Mouse (Mus musculus): ENCODE measurements around the gene Polr2c.
A peak's percentile ranks its signal among the peaks of the same experiment; 100 is the strongest.
"Not testable (repeated sequence)": the region's sequence is repeated elsewhere in the genome, so short reads cannot be mapped to it uniquely, and the experiment has no call there.

The Polr2c gene

DNA sequence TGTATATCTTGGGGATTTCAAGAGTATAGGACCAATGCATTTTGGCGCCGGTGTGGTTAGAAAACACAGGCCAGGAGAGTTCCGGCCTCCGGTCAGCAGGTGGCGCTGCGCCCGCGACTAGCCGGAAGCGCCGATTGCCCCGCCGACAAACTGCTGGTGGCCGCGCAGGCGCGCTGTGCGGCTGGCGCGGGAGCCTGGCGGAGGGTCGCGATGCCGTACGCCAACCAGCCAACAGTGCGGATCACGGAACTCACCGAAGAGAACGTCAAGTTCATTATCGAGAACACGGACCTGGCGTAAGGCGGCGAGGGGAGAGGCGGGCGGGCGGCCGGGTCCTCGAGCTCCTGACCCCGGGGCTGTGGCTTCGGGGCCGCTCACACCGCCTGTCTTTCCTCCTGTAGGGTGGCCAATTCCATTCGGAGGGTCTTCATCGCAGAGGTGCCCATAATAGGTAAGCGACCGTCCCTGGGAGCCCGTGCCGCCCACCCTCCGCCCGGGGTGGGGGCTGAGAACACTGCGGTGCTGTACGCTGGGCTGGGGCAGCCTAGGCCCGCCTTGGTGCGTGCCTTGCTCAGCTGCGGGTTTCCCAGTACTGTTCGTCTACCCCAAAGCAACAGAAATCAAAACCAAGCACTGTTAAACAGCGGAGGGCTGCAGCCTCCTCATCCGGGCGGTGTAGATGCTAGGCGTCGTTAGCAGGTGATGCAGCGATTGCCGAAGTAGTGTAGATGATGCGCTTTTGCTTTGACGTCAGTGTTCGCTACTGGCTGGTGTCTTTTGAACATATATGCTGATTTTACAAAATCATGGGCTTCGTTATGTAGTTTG lies at the start of gene Polr2c:
TSS of gene Polr2c (plus strand) at position 105 of the 828 bp plus-strand sequence.
- peak; percentile 90 for DNase-seq

DNA sequence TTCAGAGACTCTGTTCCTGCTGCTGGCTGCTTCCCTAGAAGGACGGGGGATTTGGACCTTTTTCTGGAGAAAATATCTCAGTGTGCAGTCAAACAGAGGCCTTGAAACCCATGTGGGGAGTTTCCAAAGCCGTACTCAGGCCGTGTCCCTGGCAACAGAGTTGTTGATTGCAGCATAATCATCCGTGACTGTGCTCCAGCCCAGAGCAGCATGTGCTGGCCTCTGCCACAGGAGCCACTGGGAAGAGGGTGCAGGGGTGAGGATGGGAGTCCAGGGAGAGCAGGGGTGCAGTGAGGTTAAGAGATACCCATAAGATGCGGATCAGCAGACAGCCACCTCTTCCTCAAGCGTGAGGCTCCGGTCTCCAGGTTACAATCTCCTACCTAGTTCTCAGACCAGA lies 49.7 kb upstream of the Polr2c start:
- no peak for DNase-seq

DNA sequence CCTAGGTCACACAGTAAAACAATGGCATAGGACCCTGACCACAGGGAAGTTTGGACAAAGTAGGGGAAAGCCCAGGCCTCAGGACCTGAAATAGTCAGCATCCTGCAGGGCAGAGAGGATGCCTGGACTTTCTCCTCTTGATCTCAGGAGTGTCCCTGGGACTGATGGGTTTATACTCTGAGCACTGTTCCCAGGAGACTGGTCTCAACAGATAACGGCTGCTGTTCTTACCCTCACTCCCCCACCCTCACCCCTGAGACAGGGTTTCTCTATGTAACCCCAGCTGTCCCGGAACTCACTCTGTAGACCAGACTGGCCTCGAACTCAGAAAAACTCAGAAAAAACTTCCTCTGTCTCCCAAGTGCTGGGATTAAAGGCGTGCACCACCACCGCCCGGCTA lies 48.9 kb upstream of the Polr2c start:
- DNase-seq: no peak

DNA sequence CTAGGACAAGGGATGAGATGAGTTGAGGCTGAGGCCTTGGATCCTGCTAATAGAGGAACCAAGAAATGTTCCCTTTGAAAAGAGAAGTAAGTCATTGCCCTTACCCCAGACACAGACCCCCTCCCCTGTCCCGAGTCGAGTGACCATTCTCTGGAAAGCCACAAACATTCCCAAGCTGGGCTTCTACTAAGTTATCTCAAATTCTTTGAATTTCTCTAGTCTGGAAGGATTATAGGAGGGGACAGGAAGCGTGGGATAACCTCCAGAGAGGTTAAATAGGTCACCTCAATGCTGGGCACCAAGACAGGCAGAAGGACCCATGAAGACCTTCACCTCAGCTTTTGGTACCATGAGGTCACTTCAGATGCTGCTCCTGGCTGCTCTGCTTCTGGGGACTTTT lies 47.1 kb upstream of the Polr2c start, which contains the start of gene Ccl17:
TSS of gene Ccl17 (plus strand) at position 301 of the 400 bp plus-strand sequence.
- DNase-seq: no peak

DNA sequence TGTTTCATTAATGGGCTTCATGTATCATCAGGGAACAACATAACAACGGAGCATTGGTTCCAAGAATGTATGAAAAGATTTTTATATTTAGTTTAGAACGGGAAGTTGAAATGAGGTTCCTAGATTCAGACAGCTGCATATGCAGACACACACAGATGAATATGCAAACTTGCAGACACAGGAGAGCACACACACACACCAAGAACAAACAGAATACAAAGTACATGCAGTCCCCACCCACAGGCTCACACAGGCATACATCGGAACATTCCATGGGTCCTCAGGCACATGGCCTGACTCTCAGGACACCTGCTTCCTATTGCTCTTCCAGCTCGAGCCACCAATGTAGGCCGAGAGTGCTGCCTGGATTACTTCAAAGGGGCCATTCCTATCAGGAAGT lies 46.4 kb upstream of the Polr2c start:
- no peak for DNase-seq

DNA sequence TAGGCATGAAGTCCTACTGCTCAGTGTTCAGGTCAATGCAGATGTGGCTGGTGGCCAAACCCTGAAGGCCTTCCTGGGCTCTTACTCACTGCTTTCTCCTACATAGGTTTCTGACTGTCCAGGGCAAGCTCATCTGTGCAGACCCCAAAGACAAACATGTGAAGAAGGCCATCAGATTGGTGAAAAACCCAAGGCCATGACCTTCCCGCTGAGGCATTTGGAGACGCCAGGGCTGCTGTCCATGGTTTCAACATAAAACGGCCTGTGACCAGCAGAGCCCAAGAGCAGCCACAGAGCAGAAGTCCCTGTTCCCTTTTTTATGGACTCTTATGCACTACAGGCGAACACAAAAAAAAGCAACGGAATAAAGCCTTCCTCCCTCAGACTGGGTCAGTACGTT lies 45.6 kb upstream of the Polr2c start:
- no peak for DNase-seq

DNA sequence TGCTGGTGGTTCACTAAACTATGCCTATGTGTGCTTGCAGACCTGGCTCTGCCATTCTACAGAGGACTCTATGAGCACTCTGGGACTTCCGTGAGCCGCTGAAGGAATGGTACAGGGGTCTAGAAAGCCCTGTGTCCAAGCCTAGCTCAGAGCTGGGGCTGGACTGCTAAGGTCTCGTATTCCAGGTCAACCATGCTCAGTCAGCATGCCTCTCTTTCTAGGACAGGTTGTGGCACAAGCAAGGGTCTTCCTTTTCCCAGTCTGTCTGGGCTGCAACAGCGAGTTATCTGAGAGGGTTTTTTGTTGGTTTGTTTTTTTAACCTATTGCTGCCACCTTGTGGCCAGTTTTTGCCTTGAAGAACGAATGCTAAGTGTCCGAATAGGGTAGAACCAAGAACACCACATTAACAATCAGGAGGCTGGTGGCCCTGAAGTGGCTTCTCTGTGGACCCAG lies 44.6 kb upstream of the Polr2c start:
- peak; percentile 92 for DNase-seq

DNA sequence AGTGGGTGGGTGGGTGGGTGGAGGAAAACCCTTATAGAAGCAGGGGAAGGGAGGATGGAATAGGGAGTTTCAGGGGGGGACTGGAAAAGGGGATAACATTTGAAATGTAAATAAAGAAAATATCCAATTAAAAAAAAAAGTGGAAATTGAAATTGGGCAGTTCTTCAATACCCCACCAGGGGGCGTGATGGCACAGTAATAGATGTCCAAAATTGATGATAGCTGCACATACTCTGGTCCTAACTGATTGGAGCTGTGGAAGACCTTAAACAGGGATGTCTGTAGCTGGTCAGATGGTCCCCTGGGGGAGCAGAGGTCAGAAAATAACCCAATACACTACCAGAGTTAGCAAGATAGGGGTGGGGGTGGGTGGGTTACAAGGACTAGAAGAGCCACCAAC lies 42.7 kb upstream of the Polr2c start:
- peak; percentile 56 for DNase-seq

DNA sequence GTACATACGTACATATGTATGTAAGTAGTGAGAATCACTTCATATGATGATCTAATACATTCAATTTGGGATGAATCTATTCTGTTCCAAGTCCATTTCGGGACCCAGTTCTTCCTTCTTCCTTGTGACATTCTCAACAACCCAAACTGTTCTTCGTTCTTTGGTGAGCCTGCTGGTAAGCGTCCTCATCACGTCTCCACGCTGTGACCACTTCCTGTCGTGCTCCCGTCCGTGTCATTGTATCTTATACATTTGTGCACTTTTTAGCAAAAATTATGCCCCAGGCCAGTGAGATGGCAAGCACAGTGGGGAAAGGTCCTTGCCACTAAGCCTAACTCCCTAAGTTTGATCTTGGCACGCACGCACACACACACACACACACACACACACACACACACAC lies 39.3 kb upstream of the Polr2c start:
- DNase-seq: no peak

DNA sequence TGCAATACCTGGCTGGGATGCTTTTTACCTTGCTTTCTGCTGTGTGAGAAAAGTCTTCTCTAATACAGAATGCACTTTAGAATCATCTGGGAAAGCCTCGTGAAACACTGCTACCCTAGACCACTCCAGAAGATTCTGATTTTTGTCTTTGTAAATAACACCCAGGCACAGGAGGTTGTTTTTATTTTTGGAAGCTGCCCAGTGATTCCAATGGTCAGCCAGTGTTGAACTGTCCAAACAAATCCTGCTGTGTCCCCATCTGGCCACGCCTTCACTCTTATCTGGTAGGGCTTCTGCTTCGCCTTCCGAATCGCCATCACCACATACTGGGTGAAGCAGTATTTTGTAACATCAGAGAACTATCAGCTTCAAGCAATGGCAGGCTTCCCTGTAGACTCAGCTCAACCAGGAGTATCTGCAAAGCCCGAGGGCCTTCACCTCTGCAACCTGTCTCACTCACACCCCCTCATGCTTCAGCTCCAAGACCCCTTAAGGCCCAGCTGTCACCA lies 37.5 kb upstream of the Polr2c start:
- DNase-seq: no peak

DNA sequence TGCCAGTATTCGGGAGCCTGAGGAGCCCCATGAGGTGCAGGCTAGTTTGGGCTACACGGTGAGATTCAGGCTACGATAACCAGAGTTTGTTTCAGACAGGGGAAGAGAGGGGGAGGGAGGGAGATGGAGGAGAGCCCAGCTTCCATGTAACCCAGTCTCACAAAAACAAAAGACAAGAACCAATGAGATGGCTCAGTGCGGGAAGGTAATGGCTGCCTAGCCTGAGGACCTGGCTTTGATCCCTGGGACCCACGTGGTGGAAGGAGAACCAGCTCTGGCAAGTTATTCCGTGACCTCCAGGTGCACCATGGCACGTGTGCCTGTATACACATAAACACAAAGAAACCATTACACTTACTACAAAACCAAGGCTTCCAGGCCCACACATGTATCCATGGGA lies 36.7 kb upstream of the Polr2c start:
- DNase-seq: no peak

DNA sequence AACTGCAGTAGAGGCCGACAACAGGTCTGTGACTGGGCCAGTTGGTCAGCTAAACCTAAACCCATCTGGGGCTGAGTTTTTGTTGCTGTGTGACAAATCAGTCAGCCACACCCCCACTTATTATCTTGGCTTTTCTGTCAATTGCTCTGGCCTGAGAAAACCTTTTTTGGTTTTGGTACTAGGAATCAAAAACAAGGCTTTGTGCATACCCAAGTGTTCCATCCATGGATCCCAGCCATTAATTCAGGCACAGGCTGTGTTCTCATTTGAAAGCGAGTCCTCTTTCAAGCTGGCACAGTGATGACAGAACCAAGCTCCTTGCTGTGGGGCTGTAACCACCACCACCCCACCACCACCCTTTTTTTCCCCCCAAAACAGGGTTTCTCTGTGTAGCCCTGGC lies 35.9 kb upstream of the Polr2c start:
- no peak for DNase-seq

DNA sequence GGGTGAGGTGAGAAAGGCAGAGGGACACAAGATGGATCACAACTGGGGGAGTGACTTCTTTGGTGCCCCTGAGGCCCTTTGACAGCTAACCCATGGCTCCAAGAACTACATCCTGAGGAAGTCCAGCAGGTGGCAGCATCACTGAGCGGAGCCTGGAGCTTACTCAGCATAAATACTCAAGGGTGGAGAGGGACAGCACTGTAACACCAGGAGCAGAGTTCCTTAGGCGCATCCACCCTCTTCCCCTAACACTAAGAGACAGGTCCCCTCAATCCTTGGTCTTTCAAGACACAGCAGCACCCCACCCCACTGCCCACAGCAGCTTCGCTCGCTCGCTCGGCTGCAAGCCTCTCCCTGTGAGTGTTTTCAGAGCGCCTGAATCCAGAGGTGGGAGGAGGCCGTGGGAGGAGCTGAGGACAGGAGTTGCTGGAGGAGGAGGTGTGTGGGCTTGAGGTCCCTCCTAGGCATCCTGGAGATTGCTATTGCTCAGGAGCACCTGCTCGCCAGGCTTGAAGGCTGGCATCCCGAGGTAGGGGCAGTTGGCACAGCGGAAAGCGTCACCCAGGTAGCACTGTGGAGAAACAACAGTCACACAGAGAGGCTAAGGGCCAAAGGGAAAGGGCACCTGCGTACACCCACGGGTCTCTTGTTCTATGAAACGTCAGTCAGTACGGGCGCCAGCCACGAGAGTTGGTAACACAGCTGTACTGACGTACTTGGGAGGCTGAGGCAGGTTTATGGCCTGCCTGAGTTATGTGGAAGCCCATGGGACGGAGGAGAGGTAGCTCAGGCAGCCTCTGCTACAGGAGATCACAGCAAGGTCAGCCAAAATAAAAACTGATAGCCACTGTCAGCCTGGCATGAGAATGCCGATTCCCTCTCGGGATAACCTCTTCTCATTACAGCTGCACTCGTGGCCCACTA lies 34.4 kb upstream of the Polr2c start:
- peak; percentile 68 for DNase-seq

DNA sequence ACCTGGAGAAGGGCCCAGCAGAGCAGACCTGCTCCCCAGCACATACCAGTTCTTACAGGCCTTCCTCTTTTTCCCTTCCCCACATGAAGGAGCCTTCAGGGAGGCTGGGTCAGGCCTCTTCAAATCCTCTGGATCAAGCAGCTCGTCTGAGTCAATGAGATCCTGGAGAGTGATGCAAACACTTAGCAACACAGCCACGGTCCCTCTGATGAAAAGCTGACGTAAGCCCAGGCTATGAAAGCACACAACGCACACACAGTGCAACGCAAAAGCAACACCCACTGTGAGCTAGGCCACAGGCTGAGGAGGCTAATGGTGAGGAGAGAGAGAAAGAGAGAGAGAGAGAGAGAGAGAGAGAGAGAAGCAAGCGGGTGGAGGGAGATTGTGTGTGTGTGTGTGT lies 32.1 kb upstream of the Polr2c start:
- DNase-seq: no peak

DNA sequence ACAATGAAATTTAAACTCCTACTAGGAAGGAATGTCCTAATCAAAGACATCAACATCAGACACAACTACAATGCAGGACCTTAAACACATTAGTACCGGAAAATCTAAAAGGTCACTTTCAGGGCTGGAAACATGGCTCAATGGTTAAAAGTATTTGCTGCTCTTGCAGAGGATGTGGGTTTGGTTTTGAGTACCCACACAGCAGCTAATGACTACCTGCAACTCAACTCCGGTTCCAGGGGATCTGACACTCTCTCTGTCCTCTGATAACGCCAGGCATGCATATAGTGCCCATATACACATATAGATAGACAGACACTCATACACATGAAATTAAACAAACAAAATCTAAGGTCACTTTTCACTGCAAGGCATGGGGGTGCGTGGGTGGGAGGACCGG lies 31.0 kb upstream of the Polr2c start:
- DNase-seq: no peak

DNA sequence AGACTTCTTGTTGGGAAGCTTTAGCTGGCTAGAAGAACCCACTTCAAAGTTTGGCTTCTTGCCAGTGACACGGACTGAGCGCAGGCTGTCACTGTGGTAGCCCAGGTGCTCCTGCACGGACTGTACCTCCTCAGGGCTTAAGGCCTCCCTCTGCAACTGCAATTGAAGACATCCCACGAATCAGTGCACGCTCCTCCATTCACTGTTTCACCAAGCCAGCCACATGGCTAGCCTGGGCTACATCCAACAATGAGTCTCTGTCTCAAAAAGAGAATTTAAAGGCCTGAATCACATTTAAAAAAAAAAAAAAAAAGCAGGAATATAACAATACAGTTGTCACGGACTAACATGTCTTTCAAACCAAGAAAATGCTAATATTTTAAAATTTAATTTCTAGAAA lies 29.0 kb upstream of the Polr2c start:
- no peak for DNase-seq

DNA sequence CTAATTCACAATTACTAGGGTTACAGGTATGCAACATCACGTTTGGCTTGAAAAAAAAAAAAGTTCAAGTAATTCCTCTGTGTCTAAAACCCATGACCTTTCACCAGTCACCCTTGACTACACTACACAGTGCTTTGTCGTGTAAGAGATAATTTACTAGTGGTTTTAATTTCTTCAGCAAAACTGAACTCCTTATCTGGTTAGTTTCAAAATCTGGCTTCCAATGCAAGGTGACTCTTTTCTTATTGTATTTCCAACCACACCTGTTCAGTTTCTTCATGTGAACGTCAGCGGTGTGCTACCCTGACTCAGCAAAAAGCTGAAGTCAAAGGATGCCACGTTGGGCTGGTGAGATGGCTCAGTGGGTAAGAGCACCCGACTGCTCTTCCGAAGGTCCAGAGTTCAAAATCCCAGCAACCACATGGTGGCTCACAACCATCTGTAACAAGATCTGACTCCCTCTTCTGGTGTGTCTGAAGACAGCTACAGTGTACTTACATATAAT lies 23.3 kb upstream of the Polr2c start:
- DNase-seq: not testable (repeated sequence)

DNA sequence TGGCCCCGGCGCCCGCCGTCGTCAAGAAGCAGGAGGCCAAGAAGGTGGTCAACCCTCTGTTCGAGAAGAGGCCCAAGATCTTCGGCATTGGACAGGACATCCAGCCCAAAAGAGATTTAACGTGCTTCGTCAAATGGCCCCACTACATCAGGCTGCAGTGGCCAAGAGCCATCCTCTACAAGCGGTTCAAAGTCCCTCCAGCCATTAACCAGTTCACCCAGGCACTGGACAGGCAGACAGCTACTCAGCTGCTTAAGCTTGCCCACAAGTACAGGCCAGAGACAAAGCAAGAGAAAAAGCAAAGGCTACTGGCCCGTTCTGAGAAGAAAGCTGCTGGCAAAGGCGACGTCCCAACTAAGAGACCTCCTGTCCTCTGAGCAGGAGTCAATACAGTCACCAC lies 21.5 kb upstream of the Polr2c start:
- not testable (repeated sequence) for DNase-seq

DNA sequence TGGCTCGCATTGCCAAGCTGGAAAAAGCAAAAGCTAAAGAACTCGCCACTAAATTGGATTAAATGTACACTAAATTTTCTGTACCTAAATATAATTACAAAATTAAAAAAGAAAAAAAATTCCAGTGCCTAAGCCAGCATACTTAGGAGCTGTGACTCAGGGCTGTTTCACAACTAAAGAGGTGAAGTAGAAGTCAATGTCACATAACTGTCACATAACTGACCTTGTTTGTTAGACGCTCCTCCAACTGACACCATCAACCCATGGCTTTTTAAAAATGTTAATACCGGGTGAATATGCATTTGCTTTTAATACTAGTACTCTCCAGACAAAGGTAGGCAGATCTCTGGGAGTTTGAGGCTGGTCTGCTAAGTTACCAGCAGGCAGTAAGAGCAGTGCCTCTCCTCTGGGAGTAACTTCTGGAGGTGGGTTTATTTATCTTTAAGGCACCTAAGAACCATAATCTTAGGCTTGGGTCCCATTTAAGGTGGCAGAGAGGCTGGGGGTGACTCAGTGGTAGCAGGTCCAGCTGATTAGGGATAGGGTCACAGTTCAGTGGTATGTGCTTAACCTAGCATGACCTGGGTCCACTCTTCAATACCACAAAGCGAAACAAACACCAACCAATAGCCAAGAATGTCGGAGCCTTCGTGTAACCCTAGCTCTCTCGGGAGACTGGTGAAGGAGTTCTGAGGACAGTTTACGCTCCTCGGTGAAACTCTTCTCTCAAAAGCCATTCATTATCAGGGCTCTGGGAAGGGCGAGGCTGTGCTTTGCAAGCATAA lies 20.6 kb upstream of the Polr2c start:
- no peak for DNase-seq

DNA sequence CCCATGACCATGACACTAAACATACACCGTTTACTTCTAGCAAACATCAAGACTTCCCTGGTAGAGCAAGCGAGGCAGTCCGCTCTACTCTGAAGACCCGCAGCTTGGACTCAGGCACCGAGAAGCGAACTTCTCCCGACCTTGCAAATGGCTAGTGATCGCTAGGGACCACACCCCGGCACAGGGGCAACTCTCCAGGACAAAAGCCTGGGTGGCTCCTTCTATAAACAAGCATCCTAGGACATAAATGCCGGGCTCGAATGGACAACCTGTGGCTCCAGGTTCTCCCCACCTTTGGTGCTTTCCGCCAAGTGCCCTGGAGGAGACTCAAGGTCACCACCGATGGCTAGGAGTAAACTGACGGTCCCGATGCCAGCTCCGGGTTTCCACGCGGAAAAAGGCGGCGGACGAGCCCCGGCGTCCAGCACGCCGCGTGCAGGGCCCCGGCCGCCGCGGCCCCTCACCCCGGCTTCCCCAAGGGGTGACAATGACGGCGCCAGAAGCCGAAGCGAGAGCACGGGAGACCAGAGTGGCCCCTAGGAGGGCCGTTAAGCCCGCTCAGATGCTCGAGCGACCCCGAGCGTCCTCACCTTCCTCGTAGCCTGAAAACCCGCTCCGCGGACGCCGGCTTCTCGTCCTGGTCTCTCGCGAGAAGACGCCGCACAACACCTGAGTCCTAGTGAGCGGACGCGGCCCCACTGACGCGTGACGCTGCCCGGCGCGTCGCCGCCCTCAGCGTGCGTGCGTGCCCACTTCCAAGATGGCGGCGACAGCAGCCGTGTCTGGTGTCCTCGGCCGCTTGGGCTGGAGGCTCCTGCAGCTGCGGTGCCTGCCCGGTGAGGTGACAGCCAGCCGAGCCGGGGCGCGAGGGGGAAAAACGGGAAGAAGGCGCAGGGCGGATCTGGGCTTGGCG lies 19.3 kb upstream of the Polr2c start, which contains the start of the genes Coq9 and Ciapin1:
TSS of gene Coq9 (plus strand) at position 660 of the 913 bp plus-strand sequence.
TSS of gene Ciapin1 (minus strand) at position 697 of the 913 bp plus-strand sequence.
- DNase-seq: peak; percentile 98

DNA sequence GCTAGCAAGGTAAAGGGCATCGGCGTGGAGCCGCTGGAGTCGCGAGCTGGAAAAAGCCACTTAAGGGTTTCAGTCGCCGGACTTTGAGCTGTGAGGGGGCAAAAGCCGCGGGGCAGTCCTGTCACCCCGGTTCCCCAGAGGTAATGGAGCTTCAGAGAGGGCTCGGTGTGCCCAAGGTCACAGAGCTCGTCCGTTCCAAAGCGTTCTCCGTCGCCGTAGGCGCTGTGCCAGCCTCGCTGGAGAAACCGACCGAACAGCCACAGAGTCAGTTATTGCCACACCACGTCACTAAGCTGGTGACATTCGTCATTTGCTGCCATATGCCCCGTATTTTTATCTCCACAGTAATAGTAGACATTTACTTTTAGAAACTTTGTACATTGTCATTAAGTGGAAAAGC lies 18.6 kb upstream of the Polr2c start:
- DNase-seq: no peak

Measured in retina, postnatal 1 day (tissue).